Mouse (Mus musculus) forebrain, embryonic 15.5 days (tissue): ENCODE measurements around the gene Gramd1b. TPM values are rescaled to one million over a fixed set of nuclear protein-coding genes. Genes with fewer than 3 reads are reported as not detected.
A peak's percentile ranks its signal among the peaks of the same experiment; 100 is the strongest.

Experiments used
- ATAC-seq: fragments of 200-750 bp; cut with Nextera tagmentation; replicated peaks from 2 replicates; pipeline ENCODE4 v1.8.0; 2017; ENCODE audit warnings: mild to moderate bottlenecking, moderate TSS enrichment, moderate library complexity
- H3K27ac ChIP-seq: fragments of 300-500 bp; sonication (generic); replicated peaks from 2 replicates; pipeline ENCODE4 v1.5.1; 2015; ENCODE audit warnings: mild to moderate bottlenecking, inconsistent platforms
- H3K27me3 ChIP-seq: fragments of 300-500 bp; sonication (generic); 2 replicates; pipeline ENCODE4 v1.6.1; 2015; ENCODE audit warnings: inconsistent platforms
- H3K36me3 ChIP-seq: fragments of 300-500 bp; sonication (generic); 2 replicates; pipeline ENCODE4 v1.6.1; 2015; ENCODE audit warnings: mild to moderate bottlenecking, inconsistent platforms
- H3K4me1 ChIP-seq: fragments of 300-500 bp; sonication (generic); 2 replicates; pipeline ENCODE4 v1.6.1; 2015; ENCODE audit warnings: inconsistent platforms
- H3K4me2 ChIP-seq: fragments of 300-500 bp; sonication (generic); replicated peaks from 2 replicates; pipeline ENCODE4 v1.6.1; 2015; ENCODE audit warnings: mild to moderate bottlenecking, inconsistent platforms
- H3K4me3 ChIP-seq: fragments of 300-500 bp; sonication (generic); 2 replicates; pipeline ENCODE4 v1.5.1; 2015; ENCODE audit warnings: mild to moderate bottlenecking, inconsistent platforms
- H3K9ac ChIP-seq: fragments of 300-500 bp; sonication (generic); replicated peaks from 2 replicates; pipeline ENCODE4 v1.6.1; 2015; ENCODE audit warnings: mild to moderate bottlenecking, inconsistent platforms
- H3K9me3 ChIP-seq: fragments of 300-500 bp; sonication (generic); 2 replicates; pipeline ENCODE4 v1.6.1; 2016; ENCODE audit warnings: inconsistent platforms
- WGBS: fragments of 180-500 bp; shearing (Covaris S2); methylation state at CpG from one replicate; pipeline ENCODE4 v1.1.7; 2015; ENCODE audit warnings: mixed read lengths; 5-methylcytosine and 5-hydroxymethylcytosine counted together
- polyA plus RNA-seq: library from polyadenylated mRNA; unstranded; fragments of >200 nt; fragmentation: Nextera tagmentation; extraction: Ambion mirVana; gene quantifications from 2 replicates; pipeline ENCODE4 v1.2.1, GENCODE M21; 2015

The Gramd1b gene
- polyA plus RNA-seq, 1 experiment from 2014 or later: 18.2 TPM

DNA sequence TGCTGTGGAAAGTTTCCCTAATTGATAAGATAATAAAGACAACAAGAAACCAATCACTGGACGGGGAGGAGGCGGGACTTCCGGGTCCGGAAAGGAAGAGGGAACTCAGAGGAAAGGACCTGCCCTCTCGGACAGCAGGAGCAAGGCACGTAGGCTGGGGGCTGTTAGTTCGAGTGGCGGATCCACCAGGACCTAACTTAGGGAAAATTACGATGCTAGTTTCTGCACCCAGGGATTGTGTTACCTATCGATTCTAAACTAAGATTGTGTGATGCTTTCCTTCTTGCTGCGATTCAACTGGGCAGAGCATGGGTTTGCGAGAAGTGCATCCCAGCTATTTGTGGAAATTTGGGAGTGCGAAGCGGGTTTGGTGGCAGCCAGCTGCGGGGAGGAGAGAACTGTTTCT, 116.7 kb downstream of the Gramd1b start:
- Histone ChIP-seq H3K27me3 (no peaks in the 10 kb centered on the region), H3K4me3 (peak overlapping the region; percentile 66), H3K36me3 (no peaks in the 10 kb centered on the region), H3K9me3 (no peaks in the 10 kb centered on the region), H3K4me2 (peak overlapping the region; percentile 91), H3K4me1 (peaks cover 5% of the 10 kb centered on the region; the same call in 1 of the 2 replicates), H3K9ac (peak overlapping the region; percentile 72), H3K27ac (peak overlapping the region; percentile 72)
- ATAC-seq: peak; percentile 57
- WGBS: under 1% methylated on average over 15 of the region's 15 CpGs

GRCm38 (mm10) chr9:40413601-40414000, 117.6 kb downstream of the Gramd1b start:
- no peak for ATAC-seq
- H3K9me3 ChIP-seq: no peaks in the 10 kb centered on the region
- no peaks in the 10 kb centered on the region for H3K27me3 ChIP-seq
- no peak overlapping the region for H3K9ac ChIP-seq
- H3K4me2 ChIP-seq: no peak overlapping the region
- no peaks in the 10 kb centered on the region for H3K36me3 ChIP-seq
- peaks cover 5% of the 10 kb centered on the region; the same call in 1 of the 2 replicates for H3K4me1 ChIP-seq
- no peak overlapping the region for H3K27ac ChIP-seq
- 85% methylated on average over 4 of the region's 4 CpGs for WGBS
- H3K4me3 ChIP-seq: no peak overlapping the region

- ATAC-seq: no peak
- no peaks in the 10 kb centered on the region for H3K27me3 ChIP-seq
- H3K9ac ChIP-seq: no peak overlapping the region
- H3K36me3 ChIP-seq: no peaks in the 10 kb centered on the region
- H3K9me3 ChIP-seq: no peaks in the 10 kb centered on the region
- peaks cover 5% of the 10 kb centered on the region; the same call in 1 of the 2 replicates for H3K4me1 ChIP-seq
- no peak overlapping the region for H3K4me2 ChIP-seq
- no peak overlapping the region for H3K4me3 ChIP-seq
- H3K27ac ChIP-seq: no peak overlapping the region
- WGBS: 93% methylated on average over 14 of the region's 14 CpGs
These were observed 118.3 kb downstream of the Gramd1b start for GRCm38 (mm10) chr9:40412931-40413330.

DNA sequence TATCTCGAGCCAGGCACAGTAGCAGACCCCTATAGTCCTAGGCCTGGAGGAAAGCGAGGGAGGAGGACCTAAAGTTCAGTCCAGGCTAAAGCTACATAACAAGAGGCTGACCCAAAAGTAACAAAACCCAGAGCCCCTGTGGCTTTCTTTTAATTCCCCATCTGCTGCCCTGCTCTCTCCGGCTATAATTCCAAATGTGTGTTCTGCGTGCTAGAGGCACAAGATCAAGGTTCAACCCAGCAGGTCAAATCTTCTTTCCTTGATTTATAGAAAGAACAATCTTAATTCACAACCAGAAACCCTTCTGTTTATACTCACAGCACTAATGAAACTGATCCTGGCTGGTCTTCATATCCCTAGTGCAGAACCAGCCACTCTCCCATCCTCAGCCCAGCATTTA, 118.9 kb downstream of the Gramd1b start:
- Histone ChIP-seq H3K9me3 (no peaks in the 10 kb centered on the region), H3K4me2 (no peak overlapping the region), H3K36me3 (no peaks in the 10 kb centered on the region), H3K4me3 (no peak overlapping the region), H3K27me3 (no peaks in the 10 kb centered on the region), H3K27ac (no peak overlapping the region), H3K4me1 (peaks cover 5% of the 10 kb centered on the region; the same call in 1 of the 2 replicates), H3K9ac (no peak overlapping the region)
- no peak for ATAC-seq
- WGBS: 79% methylated on average over 4 of the region's 4 CpGs

GRCm38 (mm10) chr9:40410895-40411294, 120.3 kb downstream of the Gramd1b start:
- Histone ChIP-seq H3K27ac (no peak overlapping the region), H3K27me3 (no peaks in the 10 kb centered on the region), H3K9me3 (no peaks in the 10 kb centered on the region), H3K9ac (no peak overlapping the region), H3K36me3 (no peaks in the 10 kb centered on the region), H3K4me3 (no peak overlapping the region), H3K4me1 (peaks cover 8% of the 10 kb centered on the region; the same call in 1 of the 2 replicates), H3K4me2 (no peak overlapping the region)
- WGBS: 91% methylated on average over 3 of the region's 3 CpGs
- no peak for ATAC-seq

- no peak for ATAC-seq
- Histone ChIP-seq H3K9me3 (no peaks in the 10 kb centered on the region), H3K4me1 (peaks cover 18% of the 10 kb centered on the region; the same call in 1 of the 2 replicates), H3K9ac (no peak overlapping the region), H3K4me3 (no peak overlapping the region), H3K36me3 (no peaks in the 10 kb centered on the region), H3K27me3 (no peaks in the 10 kb centered on the region), H3K4me2 (no peak overlapping the region), H3K27ac (no peak overlapping the region)
- 40% methylated on average over 2 of the region's 2 CpGs for WGBS
These were observed 122.1 kb downstream of the Gramd1b start for GRCm38 (mm10) chr9:40409071-40409470.

DNA sequence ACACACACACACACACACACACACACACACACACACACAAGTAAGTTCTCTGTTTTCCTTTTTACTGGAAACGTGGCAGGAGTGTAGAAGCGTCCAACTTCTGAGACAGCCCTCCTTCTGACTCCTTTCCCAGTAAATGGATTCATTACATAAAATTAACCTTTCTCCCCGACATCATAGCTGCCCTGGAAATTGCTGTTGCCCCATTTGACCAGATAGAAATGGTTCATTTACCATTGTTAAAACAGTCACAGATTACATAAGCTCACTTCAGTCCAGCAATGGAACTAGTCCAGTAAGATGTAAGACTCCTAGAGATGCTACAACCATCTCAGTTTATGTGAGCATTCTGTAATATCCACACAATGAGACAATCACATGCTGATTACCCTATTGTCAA, 122.8 kb downstream of the Gramd1b start:
- Histone ChIP-seq H3K36me3 (no peaks in the 10 kb centered on the region), H3K27ac (no peak overlapping the region), H3K4me3 (no peak overlapping the region), H3K27me3 (no peaks in the 10 kb centered on the region), H3K4me1 (peaks cover 20% of the 10 kb centered on the region; the same call in 1 of the 2 replicates), H3K9ac (no peak overlapping the region), H3K4me2 (no peak overlapping the region), H3K9me3 (no peaks in the 10 kb centered on the region)
- no peak for ATAC-seq
- WGBS: 56% methylated on average over 3 of the region's 3 CpGs

- no peak overlapping the region for H3K27ac ChIP-seq
- WGBS: 54% methylated on average over 5 of the region's 5 CpGs
- ATAC-seq: no peak
- H3K4me2 ChIP-seq: no peak overlapping the region
- H3K4me1 ChIP-seq: peaks cover 20% of the 10 kb centered on the region; the same call in 1 of the 2 replicates
- H3K4me3 ChIP-seq: no peak overlapping the region
- H3K36me3 ChIP-seq: no peaks in the 10 kb centered on the region
- H3K9me3 ChIP-seq: no peaks in the 10 kb centered on the region
- H3K27me3 ChIP-seq: no peaks in the 10 kb centered on the region
- no peak overlapping the region for H3K9ac ChIP-seq
These were observed 123.3 kb downstream of the Gramd1b start for GRCm38 (mm10) chr9:40407876-40408275.

- H3K4me2 ChIP-seq: no peak overlapping the region
- ATAC-seq: no peak
- H3K27me3 ChIP-seq: no peaks in the 10 kb centered on the region
- WGBS: 55% methylated on average over 6 of the region's 6 CpGs
- H3K4me3 ChIP-seq: no peak overlapping the region
- peaks cover 20% of the 10 kb centered on the region; the same call in 1 of the 2 replicates for H3K4me1 ChIP-seq
- H3K27ac ChIP-seq: peak overlapping the region; percentile 69; the same call in 1 of the 2 replicates
- no peak overlapping the region for H3K9ac ChIP-seq
- H3K36me3 ChIP-seq: no peaks in the 10 kb centered on the region
- H3K9me3 ChIP-seq: no peaks in the 10 kb centered on the region
These were observed 125.4 kb downstream of the Gramd1b start for GRCm38 (mm10) chr9:40405804-40406203.

DNA sequence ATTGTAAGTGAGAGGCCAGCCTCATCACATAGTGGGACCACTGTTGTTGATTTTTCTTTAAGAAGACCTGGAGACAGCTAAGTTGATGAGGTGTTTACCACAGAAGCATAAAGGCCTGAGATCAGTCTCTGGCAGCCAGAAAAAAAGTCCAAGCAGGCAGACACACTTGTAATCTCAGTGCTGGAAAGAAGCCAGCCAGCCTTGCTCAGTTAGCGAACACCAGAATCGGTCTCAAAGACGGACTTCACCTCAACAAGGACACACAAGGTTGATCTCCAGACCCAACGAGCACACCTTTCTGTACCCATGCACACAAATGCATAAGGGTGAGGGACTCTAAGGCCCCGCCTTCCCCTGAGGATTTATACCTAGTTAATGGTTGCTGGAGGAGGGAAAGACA, 125.9 kb downstream of the Gramd1b start:
- Histone ChIP-seq H3K9me3 (no peaks in the 10 kb centered on the region), H3K4me2 (no peak overlapping the region), H3K4me3 (no peak overlapping the region), H3K36me3 (no peaks in the 10 kb centered on the region), H3K9ac (no peak overlapping the region), H3K4me1 (peaks cover 20% of the 10 kb centered on the region; the same call in 1 of the 2 replicates), H3K27me3 (no peaks in the 10 kb centered on the region), H3K27ac (peak overlapping the region; percentile 69)
- no peak for ATAC-seq
- 66% methylated on average over 5 of the region's 5 CpGs for WGBS

- Histone ChIP-seq H3K36me3 (no peaks in the 10 kb centered on the region), H3K9me3 (no peaks in the 10 kb centered on the region), H3K27ac (peak overlapping the region; percentile 69), H3K9ac (no peak overlapping the region), H3K4me1 (peaks cover 20% of the 10 kb centered on the region; the same call in 1 of the 2 replicates), H3K27me3 (no peaks in the 10 kb centered on the region), H3K4me2 (no peak overlapping the region), H3K4me3 (no peak overlapping the region)
- peak; percentile 69 for ATAC-seq
- 71% methylated on average over 11 of the region's 11 CpGs for WGBS
These were observed 126.5 kb downstream of the Gramd1b start for GRCm38 (mm10) chr9:40404637-40405036.

GRCm38 (mm10) chr9:40403750-40404149, 127.4 kb downstream of the Gramd1b start:
- Histone ChIP-seq H3K36me3 (no peaks in the 10 kb centered on the region), H3K27me3 (no peaks in the 10 kb centered on the region), H3K4me1 (peaks cover 20% of the 10 kb centered on the region; the same call in 1 of the 2 replicates), H3K27ac (no peak overlapping the region), H3K4me3 (no peak overlapping the region), H3K4me2 (no peak overlapping the region), H3K9me3 (no peaks in the 10 kb centered on the region), H3K9ac (no peak overlapping the region)
- ATAC-seq: no peak
- 85% methylated on average over 7 of the region's 7 CpGs for WGBS

DNA sequence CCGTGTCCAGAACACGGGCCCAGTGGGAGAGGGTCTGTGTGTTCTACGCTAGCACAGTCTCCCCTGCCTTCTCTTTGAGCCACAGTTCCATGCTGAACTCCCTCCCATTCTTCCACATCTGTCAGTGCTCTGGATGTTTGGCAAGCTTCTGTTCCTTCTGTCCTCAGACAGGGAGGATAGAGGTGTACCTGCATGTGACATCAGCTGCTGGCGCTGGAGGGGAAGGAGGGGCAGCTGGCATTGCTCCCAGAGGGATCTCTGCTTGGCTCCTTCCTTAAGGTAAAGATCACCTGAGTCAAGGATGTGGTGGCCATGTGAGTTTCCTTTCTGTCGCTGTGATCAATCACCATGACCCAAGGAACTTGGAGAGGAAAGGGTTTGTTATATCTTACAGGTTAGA, 129.4 kb downstream of the Gramd1b start:
- no peak overlapping the region for H3K4me3 ChIP-seq
- peaks cover 23% of the 10 kb centered on the region; the same call in 1 of the 2 replicates for H3K4me1 ChIP-seq
- no peak for ATAC-seq
- no peaks in the 10 kb centered on the region for H3K27me3 ChIP-seq
- no peak overlapping the region for H3K4me2 ChIP-seq
- no peak overlapping the region for H3K9ac ChIP-seq
- no peaks in the 10 kb centered on the region for H3K36me3 ChIP-seq
- 90% methylated on average over 5 of the region's 5 CpGs for WGBS
- H3K27ac ChIP-seq: no peak overlapping the region
- H3K9me3 ChIP-seq: no peaks in the 10 kb centered on the region
